Mouse (Mus musculus) liver, postnatal 0 days (tissue): ENCODE results near the gene Adam10.

ENCODE experiments used
- CTCF ChIP-seq: sonication (generic); IDR thresholded peaks from 2 replicates; pipeline ENCODE4 v1.5.1; 2016; ENCODE audit warnings: antibody characterized with exemption, low read depth
- EP300 ChIP-seq: IDR thresholded peaks from 2 replicates; pipeline ENCODE4 v1.6.1; 2016; ENCODE audit warnings: antibody characterized with exemption, low read depth, mild to moderate bottlenecking

DNA sequence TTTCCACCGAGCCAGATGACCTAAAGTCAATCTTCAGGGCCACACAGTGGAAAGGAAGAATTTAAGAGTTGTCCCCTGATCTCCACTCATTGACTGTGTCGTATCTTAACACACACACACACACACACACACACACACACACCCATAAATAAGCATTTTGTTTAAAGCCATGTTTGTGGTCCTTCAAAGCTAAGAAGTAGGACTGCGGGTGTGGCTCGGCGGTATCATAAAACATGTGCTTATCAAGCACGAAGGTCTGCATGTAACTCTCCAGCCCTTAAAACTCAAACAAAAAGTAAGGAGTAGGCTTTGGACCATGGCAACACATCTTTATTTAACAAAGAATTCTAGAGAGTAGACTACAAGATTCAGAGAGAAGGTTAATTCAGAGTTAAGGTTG, 8.4 kb upstream of the Adam10 start:
- TF ChIP-seq CTCF (no peak), EP300 (peak; percentile 95)
